Mouse (Mus musculus) frontal cortex, postnatal 36 days (tissue): ENCODE measurements around the gene Exosc8.
"Not testable (repeated sequence)": the region's sequence is repeated elsewhere in the genome, so short reads cannot be mapped to it uniquely, and the experiment has no call there.

ENCODE experiments used
- DNase-seq, 2 experiments: peaks; one replicate each; pipeline ENCODE4 v3.0.0; 2022; ENCODE audit warnings: low spot score in 2 of 2

Exosc8 gene

GRCm38 (mm10) chr3:54735247-54736046 is at the start of gene Exosc8, which contains the start of gene Alg5:
Exosc8 (minus strand) TSS chr3:54735393.
Alg5 (plus strand) TSS chr3:54735539.
- peak; percentile 92 to 93 for DNase-seq

GRCm38 (mm10) chr3:54775989-54776631 is 40.9 kb upstream of the Exosc8 start:
- no peak for DNase-seq

- no peak for DNase-seq
These were observed 38.4 kb upstream of the Exosc8 start for GRCm38 (mm10) chr3:54773613-54774012.

- no peak for DNase-seq
These were observed 34.4 kb upstream of the Exosc8 start for GRCm38 (mm10) chr3:54769349-54770275.

GRCm38 (mm10) chr3:54768592-54768991 is 33.4 kb upstream of the Exosc8 start:
- DNase-seq, result no peak

GRCm38 (mm10) chr3:54766811-54767210 is 31.6 kb upstream of the Exosc8 start:
- no peak for DNase-seq

- no peak for DNase-seq
These were observed 30.8 kb upstream of the Exosc8 start for GRCm38 (mm10) chr3:54766034-54766433.

GRCm38 (mm10) chr3:54765521-54765920 is 30.3 kb upstream of the Exosc8 start:
- not testable (repeated sequence) for DNase-seq

- DNase-seq, result peak; percentile 12 to 34
These were observed 29.2 kb upstream of the Exosc8 start for GRCm38 (mm10) chr3:54764418-54764817.

GRCm38 (mm10) chr3:54761258-54761657 is 26.1 kb upstream of the Exosc8 start:
- no peak for DNase-seq

- DNase-seq, result no peak
These were observed 25.3 kb upstream of the Exosc8 start for GRCm38 (mm10) chr3:54760321-54761115.

GRCm38 (mm10) chr3:54759211-54759610 is 24.0 kb upstream of the Exosc8 start:
- DNase-seq, result no peak

GRCm38 (mm10) chr3:54757446-54757845 is 22.3 kb upstream of the Exosc8 start:
- DNase-seq, result no peak

- peak; percentile 55 to 59 for DNase-seq
These were observed 20.9 kb upstream of the Exosc8 start for GRCm38 (mm10) chr3:54756058-54756457.

- peak; percentile 54 to 56 for DNase-seq
These were observed 20.2 kb upstream of the Exosc8 start, which contains the start of gene Smad9 for GRCm38 (mm10) chr3:54755145-54756041. Smad9 (plus strand) TSS chr3:54755582.

- DNase-seq, result no peak
These were observed 18.2 kb upstream of the Exosc8 start for GRCm38 (mm10) chr3:54753411-54753810.

- DNase-seq, result no peak
These were observed 10.6 kb upstream of the Exosc8 start for GRCm38 (mm10) chr3:54745799-54746198.

GRCm38 (mm10) chr3:54741965-54742364 is 6.8 kb upstream of the Exosc8 start:
- DNase-seq, result no peak

- DNase-seq, result no peak
These were observed 2.1 kb upstream of the Exosc8 start for GRCm38 (mm10) chr3:54737317-54737716.
